ENCODE assay signal across 9 mouse cellular contexts in the genomic region with DNA sequence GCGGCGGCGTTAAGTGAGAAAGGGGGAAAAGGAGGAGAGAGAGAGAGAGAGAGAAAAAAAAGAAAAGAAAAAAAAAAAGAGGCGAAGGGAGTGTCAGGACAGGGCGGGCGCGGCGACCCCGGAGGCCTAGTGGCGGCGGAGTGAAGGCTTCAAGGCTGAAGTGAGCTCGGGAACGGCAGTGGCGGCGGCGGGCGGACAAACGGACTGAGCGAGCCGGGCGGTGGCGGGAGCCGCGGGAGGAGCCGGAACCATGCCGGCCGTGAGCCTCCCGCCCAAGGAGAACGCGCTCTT. TPM values are rescaled to one million over a fixed set of nuclear protein-coding genes. Genes with fewer than 3 reads are reported as not detected.
A peak's percentile ranks its signal among the peaks of the same experiment; 100 is the strongest.
DNase-seq lines count a peak whose midpoint lies in the region; ATAC-seq and TF ChIP-seq lines count a peak whose summit lies in the region.
"Had no signal": no experiment of that assay in that cellular context is flagged by ENCODE, and none has a peak within 500 bp of the region (broad histone marks: within the 10 kb centered on the region; RNA-seq: fewer than 3 reads in every experiment).

No protein-coding gene starts in this region.

- TF ChIP-seq POLR2A in kidney, adult 2 months (IDR thresholded peaks at IDR 0.05; ENCODE audit: low read depth, low read length): no peak

- WGBS in kidney, adult 2 months: 1% methylated on average over 28 of the region's 30 CpGs
- WGBS in hindbrain, postnatal 0 days: 2% methylated on average over 30 of the region's 30 CpGs
- under 1% methylated on average over 30 of the region's 30 CpGs for WGBS in midbrain, embryonic 16.5 days

- H3K9me3 ChIP-seq in hindbrain, postnatal 0 days (ENCODE audit: low read length): no peaks in the 10 kb centered on the region
- no peaks in the 10 kb centered on the region for H3K9me3 ChIP-seq in midbrain, embryonic 16.5 days (replicated peaks; ENCODE audit: control insufficient read depth, low read length, poor library complexity, severe bottlenecking)

- DNase-seq in kidney, adult 2 months: no peak
- no peak for DNase-seq in kidney, postnatal 36 days
- DNase-seq in hindbrain, postnatal 0 days (ENCODE audit: low spot score): no peak
- no peak for DNase-seq in spleen, postnatal 36 days (ENCODE audit: low spot score in 2 of 2)
- DNase-seq in urinary bladder, postnatal 10 days (ENCODE audit: low spot score): no peak
- no peak for DNase-seq in Muller cell, postnatal 12 days (ENCODE audit: inconsistent ontology term)

- peak overlapping the region; percentile 98 for H3K9ac ChIP-seq in hindbrain, postnatal 0 days (replicated peaks; ENCODE audit: low read length)
- H3K9ac ChIP-seq in midbrain, embryonic 16.5 days (ENCODE audit: low read depth, low read length): peak overlapping the region; percentile 96

- peak overlapping the region; percentile 65 for H3K4me2 ChIP-seq in hindbrain, postnatal 0 days (ENCODE audit: low read depth, low read length)
- peak overlapping the region; percentile 77 for H3K4me2 ChIP-seq in midbrain, embryonic 16.5 days (ENCODE audit: low read length)

- H3K36me3 ChIP-seq in kidney, adult 2 months (ENCODE audit: control insufficient read depth, insufficient read depth, low read length): no peaks in the 10 kb centered on the region
- H3K36me3 ChIP-seq in hindbrain, postnatal 0 days (ENCODE audit: insufficient read depth, low read length): no peaks in the 10 kb centered on the region
- no peaks in the 10 kb centered on the region for H3K36me3 ChIP-seq in midbrain, embryonic 16.5 days (ENCODE audit: control insufficient read depth, insufficient read depth, low read length)

- H3K27me3 ChIP-seq in kidney, adult 2 months (replicated peaks; ENCODE audit: control insufficient read depth, insufficient read depth, low read length): no peaks in the 10 kb centered on the region
- H3K27me3 ChIP-seq in hindbrain, postnatal 0 days (ENCODE audit: insufficient read depth, low read length): no peaks in the 10 kb centered on the region
- no peaks in the 10 kb centered on the region for H3K27me3 ChIP-seq in midbrain, embryonic 16.5 days (ENCODE audit: control insufficient read depth, insufficient read depth, low read depth, low read length)

- H3K4me1 ChIP-seq in kidney, adult 2 months (ENCODE audit: control insufficient read depth, insufficient read depth, low read length): peaks cover 15% of the 10 kb centered on the region
- peaks cover 11% of the 10 kb centered on the region for H3K4me1 ChIP-seq in brown adipose tissue, adult 24 weeks (ENCODE audit: control insufficient read depth, insufficient read depth, insufficient read length, low read length)
- H3K4me1 ChIP-seq in hindbrain, postnatal 0 days (ENCODE audit: insufficient read depth, low read length): 0 out of 2 replicates have a peak, but pooled peaks cover 7% of the 10 kb centered on the region
- peaks cover 26% of the 10 kb centered on the region for H3K4me1 ChIP-seq in midbrain, embryonic 16.5 days (ENCODE audit: control insufficient read depth, insufficient read depth, low read length)

- peak overlapping the region; percentile 72 for H3K27ac ChIP-seq in kidney, adult 2 months (ENCODE audit: insufficient read depth, low read depth, low read length)
- H3K27ac ChIP-seq in brown adipose tissue, adult 24 weeks (replicated peaks; ENCODE audit: low read depth, low read length): peak overlapping the region; percentile 75
- H3K27ac ChIP-seq in hindbrain, postnatal 0 days: peak overlapping the region; percentile 97
- H3K27ac ChIP-seq in midbrain, embryonic 16.5 days (ENCODE audit: low read length): peak overlapping the region; percentile 92

- no peak for TF ChIP-seq CTCF in kidney, adult 2 months (conservative IDR thresholded peaks at IDR 0.05; ENCODE audit: insufficient read depth, insufficient read length, low read depth, low read length)
- no peak for TF ChIP-seq CTCF in hindbrain, postnatal 0 days (IDR thresholded peaks at IDR 0.05; ENCODE audit: low read depth)

- H3K4me3 ChIP-seq in kidney, adult 2 months (ENCODE audit: insufficient read depth, low read depth, low read length): peak overlapping the region; percentile 72
- peak overlapping the region; percentile 90 for H3K4me3 ChIP-seq in brown adipose tissue, adult 24 weeks (ENCODE audit: insufficient read depth, low read depth, low read length)
- peak overlapping the region; percentile 97 for H3K4me3 ChIP-seq in hindbrain, postnatal 0 days (ENCODE audit: low read length)
- peak overlapping the region; percentile 97 for H3K4me3 ChIP-seq in midbrain, embryonic 16.5 days (ENCODE audit: low read depth, low read length)

- ATAC-seq in hindbrain, postnatal 0 days: no peak; the same call in 1 of the 2 replicates
- peak; percentile 70 for ATAC-seq in midbrain, embryonic 16.5 days

RNA-seq across cellular contexts. Expression of a gene that starts 1.1 kb away (rescaled TPM):
- polyA plus RNA-seq in kidney, adult 2 months (2012; rRNA removed): 2.3 and 3.5 TPM in 2 replicates
- 22.5 and 26.8 TPM in 2 replicates for polyA plus RNA-seq in brown adipose tissue, adult 24 weeks (2012; ENCODE audit: insufficient read depth, insufficient read length, missing spikeins)
- 20.4 and 22.5 TPM in 2 replicates for total RNA-seq in hindbrain, postnatal 0 days (2014; rRNA removed)
- 35.0 and 36.5 TPM in 2 replicates for polyA plus RNA-seq in hindbrain, postnatal 0 days (2015; fragmentation: Nextera tagmentation; extraction: Ambion mirVana)
- 38.2 and 41.3 TPM in 2 replicates for polyA plus RNA-seq in midbrain, embryonic 16.5 days (2015; fragmentation: Nextera tagmentation; extraction: Ambion mirVana)

RNA-seq across cellular contexts. Expression of a gene that starts 7.2 kb away (rescaled TPM):
- polyA plus RNA-seq in kidney, adult 2 months (2012; rRNA removed): 368 and 461 TPM in 2 replicates
- polyA plus RNA-seq in brown adipose tissue, adult 24 weeks (2012; ENCODE audit: insufficient read depth, insufficient read length, missing spikeins): 1,941 and 2,055 TPM in 2 replicates
- 33.4 and 35.0 TPM in 2 replicates for total RNA-seq in hindbrain, postnatal 0 days (2014; rRNA removed)
- 1,023 and 1,091 TPM in 2 replicates for polyA plus RNA-seq in hindbrain, postnatal 0 days (2015; fragmentation: Nextera tagmentation; extraction: Ambion mirVana)
- polyA plus RNA-seq in midbrain, embryonic 16.5 days (2015; fragmentation: Nextera tagmentation; extraction: Ambion mirVana): 680 and 706 TPM in 2 replicates

RNA-seq across cellular contexts. Expression of a gene that starts 19.5 kb away (rescaled TPM):
- 0.80 TPM in 1 of 2 replicates, not detected in the other for polyA plus RNA-seq in kidney, adult 2 months (2012; rRNA removed)
- polyA plus RNA-seq in brown adipose tissue, adult 24 weeks (2012; ENCODE audit: insufficient read depth, insufficient read length, missing spikeins): not detected in 2 replicates
- 2.8 and 3.1 TPM in 2 replicates for total RNA-seq in hindbrain, postnatal 0 days (2014; rRNA removed)
- 2.1 and 3.2 TPM in 2 replicates for polyA plus RNA-seq in hindbrain, postnatal 0 days (2015; fragmentation: Nextera tagmentation; extraction: Ambion mirVana)
- 0.39 and 0.82 TPM in 2 replicates for polyA plus RNA-seq in midbrain, embryonic 16.5 days (2015; fragmentation: Nextera tagmentation; extraction: Ambion mirVana)
- total RNA-seq: left cerebral cortex, adult 18-20 months had no signal
